Comparison of ENCODE assay signal across 13 mouse cellular contexts in the genomic region with DNA sequence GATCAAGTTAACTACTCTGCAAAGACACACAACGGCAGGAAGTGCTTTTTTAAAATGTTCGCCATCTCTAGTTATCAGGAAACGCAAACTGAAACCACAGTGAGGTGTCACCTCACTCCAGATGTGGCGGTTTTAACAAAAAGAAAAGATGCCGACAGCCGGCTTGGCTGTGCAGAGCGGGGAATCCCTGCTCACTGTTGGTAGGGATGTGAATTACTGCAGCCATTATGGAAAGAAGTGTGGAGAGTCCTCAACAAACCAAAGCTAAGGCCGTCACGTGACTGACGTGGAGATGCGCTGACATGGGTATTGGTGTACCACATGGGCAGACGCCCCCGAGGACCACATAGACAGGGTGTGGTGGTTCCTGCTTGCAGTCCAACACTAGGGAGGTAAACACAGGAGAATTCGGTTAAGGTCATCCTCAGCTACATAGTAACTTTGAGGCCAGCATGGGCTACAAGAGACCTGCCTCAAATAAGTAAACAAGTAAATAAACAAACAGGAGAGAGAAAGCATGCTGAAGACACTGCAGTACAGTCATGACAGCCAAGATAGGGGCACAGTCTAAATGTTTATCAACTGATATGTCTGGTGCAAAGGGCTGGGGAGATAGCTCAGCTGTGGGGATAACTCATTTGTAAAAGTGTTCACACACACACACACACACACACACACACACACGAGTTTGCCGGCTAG. TPM values are rescaled to one million over a fixed set of nuclear protein-coding genes. Genes with fewer than 3 reads are reported as not detected.
DNase-seq lines count a peak whose midpoint lies in the region; ATAC-seq and TF ChIP-seq lines count a peak whose summit lies in the region.
"Had no signal": no experiment of that assay in that cellular context is flagged by ENCODE, and none has a peak within 500 bp of the region (broad histone marks: within the 10 kb centered on the region; RNA-seq: fewer than 3 reads in every experiment).

No protein-coding gene starts in this region.

- DNase-seq in stomach, postnatal 0 days (ENCODE audit: low spot score), result no peak
- no peak for DNase-seq in liver, embryonic 11.5 days (ENCODE audit: low spot score)
- peak; percentile 80 for DNase-seq in naive thymus-derived CD4-positive, alpha-beta T cell, adult 2 months (ENCODE audit: low read depth)
- peak; percentile 63 for DNase-seq in thymus, postnatal 4 days
- DNase-seq in kidney, adult 18-20 months, result no peak
- DNase-seq in cerebellum, adult 11 months, result no peak
- no peak for DNase-seq in heart, adult 9 months (ENCODE audit: low spot score in 2 of 2)
- DNase-seq: adrenal gland, postnatal 36 days; cerebellum, adult 11-12 months; heart, postnatal 14 days; kidney, postnatal 14 days; right cerebral cortex, postnatal 4 days had no signal

- peak; percentile 14; the same call in 1 of the 2 replicates for ATAC-seq in stomach, embryonic 14.5 days (ENCODE audit: insufficient number of reproducible peaks, insufficient read depth, low FRiP score, low read depth)
- no peak for ATAC-seq in stomach, postnatal 0 days (ENCODE audit: low FRiP score, low TSS enrichment)
- peak; percentile 82 for ATAC-seq in liver, embryonic 11.5 days (replicated peaks; ENCODE audit: low FRiP score)

- no peak overlapping the region for H3K4me3 ChIP-seq in stomach, embryonic 14.5 days (ENCODE audit: low read depth, low read length)
- no peak overlapping the region for H3K4me3 ChIP-seq in stomach, postnatal 0 days (ENCODE audit: low read depth, low read length)
- no peak overlapping the region for H3K4me3 ChIP-seq in liver, embryonic 11.5 days (ENCODE audit: low read depth, low read length)

- H3K4me1 ChIP-seq in stomach, embryonic 14.5 days (ENCODE audit: control insufficient read depth, insufficient read depth, low read length), result no peaks in the 10 kb centered on the region
- H3K4me1 ChIP-seq in stomach, postnatal 0 days (replicated peaks; ENCODE audit: control insufficient read depth, insufficient read depth), result no peaks in the 10 kb centered on the region
- H3K4me1 ChIP-seq in liver, embryonic 11.5 days (replicated peaks; ENCODE audit: control insufficient read depth, insufficient read depth, low read length), result peaks cover 19% of the 10 kb centered on the region

- H3K27me3 ChIP-seq in stomach, embryonic 14.5 days (ENCODE audit: control insufficient read depth, insufficient read depth, low read length), result no peaks in the 10 kb centered on the region
- H3K27me3 ChIP-seq in stomach, postnatal 0 days (ENCODE audit: control insufficient read depth, insufficient read depth, low read length), result no peaks in the 10 kb centered on the region
- H3K27me3 ChIP-seq in liver, embryonic 11.5 days (replicated peaks; ENCODE audit: control insufficient read depth, insufficient read depth, low read length), result no peaks in the 10 kb centered on the region

- H3K9ac ChIP-seq in stomach, embryonic 14.5 days (replicated peaks; ENCODE audit: low read depth, low read length), result no peak overlapping the region
- no peak overlapping the region for H3K9ac ChIP-seq in stomach, postnatal 0 days (ENCODE audit: low read length)
- 0 out of 2 replicates have a peak overlapping the region, but pooled peaks have one; percentile 10 for H3K9ac ChIP-seq in liver, embryonic 11.5 days (ENCODE audit: low read depth, low read length)

- 82% methylated on average over 16 of the region's 16 CpGs for whole genome bisulfite sequencing in stomach, embryonic 14.5 days
- WGBS in stomach, postnatal 0 days, result 87% methylated on average over 16 of the region's 16 CpGs
- WGBS in liver, embryonic 11.5 days, result 55% methylated on average over 16 of the region's 16 CpGs

- no peak for TF ChIP-seq CTCF in stomach, postnatal 0 days (IDR thresholded peaks at IDR 0.05; ENCODE audit: low read depth)

- no peaks in the 10 kb centered on the region; the same call in 1 of the 2 replicates for H3K36me3 ChIP-seq in stomach, embryonic 14.5 days (ENCODE audit: control insufficient read depth, insufficient read depth, low read length)
- H3K36me3 ChIP-seq in stomach, postnatal 0 days (ENCODE audit: control insufficient read depth, insufficient read depth, low read length), result 0 out of 2 replicates have a peak, but pooled peaks cover 7% of the 10 kb centered on the region
- peaks cover 7% of the 10 kb centered on the region; the same call in 1 of the 2 replicates for H3K36me3 ChIP-seq in liver, embryonic 11.5 days (ENCODE audit: control insufficient read depth, insufficient read depth, low read length)

- TF ChIP-seq EP300 in stomach, postnatal 0 days (optimal IDR thresholded peaks at IDR 0.05), result no peak

- H3K27ac ChIP-seq in stomach, embryonic 14.5 days (ENCODE audit: low read length), result no peak overlapping the region
- no peak overlapping the region for H3K27ac ChIP-seq in stomach, postnatal 0 days (replicated peaks)
- H3K27ac ChIP-seq in liver, embryonic 11.5 days (ENCODE audit: low read depth, low read length), result peak overlapping the region; percentile 26; the same call in 1 of the 2 replicates

- no peak overlapping the region for H3K4me2 ChIP-seq in stomach, embryonic 14.5 days (replicated peaks; ENCODE audit: low read depth, low read length)
- H3K4me2 ChIP-seq in stomach, postnatal 0 days (replicated peaks; ENCODE audit: low read depth), result no peak overlapping the region
- peak overlapping the region; percentile 28 for H3K4me2 ChIP-seq in liver, embryonic 11.5 days

- no peaks in the 10 kb centered on the region for H3K9me3 ChIP-seq in stomach, embryonic 14.5 days (ENCODE audit: control insufficient read depth, low read depth, low read length)
- H3K9me3 ChIP-seq in stomach, postnatal 0 days (ENCODE audit: control insufficient read depth, low read length), result no peaks in the 10 kb centered on the region
- no peaks in the 10 kb centered on the region for H3K9me3 ChIP-seq in liver, embryonic 11.5 days (ENCODE audit: control insufficient read depth, low read length)

RNA-seq across cellular contexts. Expression of a gene that starts 13.2 kb away (rescaled TPM):
- polyA plus RNA-seq in stomach, embryonic 14.5 days (2014; fragmentation: Nextera tagmentation; extraction: Ambion mirVana), result 47.8 and 52.7 TPM in 2 replicates
- polyA plus RNA-seq in stomach, postnatal 0 days (2015; fragmentation: Nextera tagmentation; extraction: Ambion mirVana), result 81.9 and 82.0 TPM in 2 replicates
- polyA plus RNA-seq in liver, embryonic 11.5 days (2014; fragmentation: Nextera tagmentation; extraction: Ambion mirVana), result 51.2 and 54.7 TPM in 2 replicates

RNA-seq across cellular contexts. Expression of a gene that starts 32.6 kb away (rescaled TPM):
- polyA plus RNA-seq in stomach, embryonic 14.5 days (2014; fragmentation: Nextera tagmentation; extraction: Ambion mirVana), result 0.27 and 0.56 TPM in 2 replicates
- 0.04 and 0.08 TPM in 2 replicates for polyA plus RNA-seq in stomach, postnatal 0 days (2015; fragmentation: Nextera tagmentation; extraction: Ambion mirVana)
- 2.2 and 2.3 TPM in 2 replicates for polyA plus RNA-seq in liver, embryonic 11.5 days (2014; fragmentation: Nextera tagmentation; extraction: Ambion mirVana)

RNA-seq across cellular contexts. Expression of a gene that starts 37.6 kb away (rescaled TPM):
- polyA plus RNA-seq in stomach, embryonic 14.5 days (2014; fragmentation: Nextera tagmentation; extraction: Ambion mirVana), result 124 and 141 TPM in 2 replicates
- 82.8 and 87.7 TPM in 2 replicates for polyA plus RNA-seq in stomach, postnatal 0 days (2015; fragmentation: Nextera tagmentation; extraction: Ambion mirVana)
- 112 and 121 TPM in 2 replicates for polyA plus RNA-seq in liver, embryonic 11.5 days (2014; fragmentation: Nextera tagmentation; extraction: Ambion mirVana)

RNA-seq across cellular contexts. Expression of a gene that starts 44.4 kb away (rescaled TPM):
- polyA plus RNA-seq in stomach, embryonic 14.5 days (2014; fragmentation: Nextera tagmentation; extraction: Ambion mirVana), result 1,788 and 1,817 TPM in 2 replicates
- polyA plus RNA-seq in stomach, postnatal 0 days (2015; fragmentation: Nextera tagmentation; extraction: Ambion mirVana), result 469 and 472 TPM in 2 replicates
- polyA plus RNA-seq in liver, embryonic 11.5 days (2014; fragmentation: Nextera tagmentation; extraction: Ambion mirVana), result 1,533 and 1,539 TPM in 2 replicates

RNA-seq across cellular contexts. Expression of a gene that starts 47.7 kb away (rescaled TPM):
- polyA plus RNA-seq in stomach, embryonic 14.5 days (2014; fragmentation: Nextera tagmentation; extraction: Ambion mirVana), result 2.0 and 2.3 TPM in 2 replicates
- 0.75 and 0.81 TPM in 2 replicates for polyA plus RNA-seq in stomach, postnatal 0 days (2015; fragmentation: Nextera tagmentation; extraction: Ambion mirVana)
- polyA plus RNA-seq in liver, embryonic 11.5 days (2014; fragmentation: Nextera tagmentation; extraction: Ambion mirVana), result 0.38 TPM in 2 replicates

Comparison
In these comparisons a context has a peak if more than half of its experiments do, and no peak if none do; other contexts are left out.
1. DNase-seq: peak in naive thymus-derived CD4-positive, alpha-beta T cell, adult 2 months (single experiment) and thymus, postnatal 4 days (single experiment); none in stomach, postnatal 0 days (single experiment), liver, embryonic 11.5 days (single experiment), kidney, adult 18-20 months (single experiment), cerebellum, adult 11 months (single experiment) and heart, adult 9 months (0 of 2).